Mouse (Mus musculus) sigmoid colon, adult 10 weeks (tissue): ENCODE measurements around the gene Cfl2. TPM values are rescaled to one million over a fixed set of nuclear protein-coding genes. Genes with fewer than 3 reads are reported as not detected.

Source experiments
- polyA plus RNA-seq: library from polyadenylated mRNA; stranded (reverse); fragments of 350-450 nt; fragmentation: Illumina TruSeq; extraction: RNeasy Lipid Tissue Mini Kit (QIAGEN cat#74804); gene quantifications from one replicate; pipeline ENCODE4 v1.2.3, GENCODE M21; 2014; ENCODE audit warnings: low read depth, low replicate concordance

The Cfl2 gene
- 482 TPM for polyA plus RNA-seq

DNA sequence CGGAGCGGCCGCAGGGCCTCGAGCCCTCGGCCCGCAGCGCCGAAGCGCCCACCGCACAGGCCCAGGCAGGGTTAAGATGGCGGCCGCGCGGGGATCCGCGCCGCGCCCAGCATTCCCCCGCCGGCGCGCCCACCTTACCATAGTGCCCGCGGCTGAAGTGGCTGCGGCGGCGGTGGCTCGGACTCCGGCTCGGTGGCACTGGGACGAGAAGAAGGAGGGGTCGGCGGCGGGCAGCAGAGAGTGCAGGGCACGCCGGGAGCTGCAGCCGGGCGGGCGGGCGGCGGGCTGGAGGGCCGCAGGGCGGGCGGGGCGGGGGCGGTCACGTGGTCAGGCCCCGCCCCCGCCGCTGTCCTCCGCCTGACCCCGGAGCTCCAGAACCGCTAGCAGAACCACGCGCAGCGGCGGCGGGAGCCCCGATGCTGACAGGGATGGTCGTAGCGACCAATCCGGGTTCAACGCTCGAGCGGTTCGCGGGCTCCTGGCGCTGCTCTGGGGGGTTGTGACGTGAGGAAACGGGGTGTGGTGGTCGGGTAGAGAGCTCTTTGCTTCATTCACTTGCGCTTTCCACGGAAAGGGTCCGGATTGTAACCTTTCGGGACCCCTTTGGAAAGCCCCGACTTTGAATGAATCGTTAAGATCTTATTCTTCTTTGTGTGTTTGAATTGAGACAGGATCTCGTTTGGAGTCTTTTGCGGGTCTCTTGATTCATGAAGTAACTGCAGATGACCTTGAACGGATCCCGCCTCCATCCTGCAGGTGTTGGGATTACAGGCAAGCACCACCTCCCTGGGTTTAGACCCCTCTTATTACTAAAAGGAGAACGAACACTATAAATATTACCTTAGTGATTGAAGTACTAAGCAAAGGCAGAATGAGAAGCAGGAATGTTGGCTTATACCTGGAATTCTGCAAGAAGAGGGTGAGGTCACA is at the start of gene Cfl2:
Gene Cfl2 (minus strand): TSS at position 272 of the 930 bp plus-strand sequence.

Other genes starting within 250 kb of the Cfl2 start
- gene Sptssa, start 206.3 kb downstream of the Cfl2 start, polyA plus RNA-seq, result 312 TPM
- 105 TPM for gene Eapp, start 167.0 kb downstream of the Cfl2 start, polyA plus RNA-seq
- 164 TPM for gene Snx6, start 67.2 kb downstream of the Cfl2 start, polyA plus RNA-seq
- gene Gm20403, start 123.7 kb upstream of the Cfl2 start, polyA plus RNA-seq, result not detected
- gene Baz1a, start 151.5 kb upstream of the Cfl2 start, polyA plus RNA-seq, result 33.4 TPM
- 41.8 TPM for gene 2700097O09Rik, start 217.2 kb upstream of the Cfl2 start, polyA plus RNA-seq
- gene Srp54a, start 217.4 kb upstream of the Cfl2 start, polyA plus RNA-seq, result 646 TPM